Mouse (Mus musculus) 3T3-L1 (cell line): ENCODE measurements around the gene Gm20388.

Experiments used
- DNase-seq: peaks from one replicate; pipeline ENCODE4 v3.0.0-alpha.2; 2015; ENCODE audit warnings: low read depth, low spot score

The Gm20388 gene

GRCm38 (mm10) chr8:119915298-119915697, 4.7 kb downstream of the Gm20388 start:
- DNase-seq = no peak

GRCm38 (mm10) chr8:119916237-119916892, 5.7 kb downstream of the Gm20388 start:
- DNase-seq = no peak

- no peak for DNase-seq
Observed at GRCm38 (mm10) chr8:119917415-119917814, 6.8 kb downstream of the Gm20388 start.

GRCm38 (mm10) chr8:119918155-119918567, 7.5 kb downstream of the Gm20388 start:
- no peak for DNase-seq

GRCm38 (mm10) chr8:119923259-119923658, 12.6 kb downstream of the Gm20388 start:
- DNase-seq = no peak

- no peak for DNase-seq
Observed at GRCm38 (mm10) chr8:119925428-119925827, 14.8 kb downstream of the Gm20388 start.

- DNase-seq = peak; percentile 60
Observed at GRCm38 (mm10) chr8:119926474-119926873, 15.8 kb downstream of the Gm20388 start.

GRCm38 (mm10) chr8:119927422-119928092, 16.9 kb downstream of the Gm20388 start:
- DNase-seq = peak; percentile 65

- no peak for DNase-seq
Observed at GRCm38 (mm10) chr8:119931317-119931716, 20.7 kb downstream of the Gm20388 start.

- DNase-seq = no peak
Observed at GRCm38 (mm10) chr8:119933681-119934080, 23.0 kb downstream of the Gm20388 start.

GRCm38 (mm10) chr8:119935541-119935940, 24.9 kb downstream of the Gm20388 start:
- DNase-seq = no peak

GRCm38 (mm10) chr8:119938481-119938880, 27.8 kb downstream of the Gm20388 start:
- no peak for DNase-seq

- DNase-seq = no peak
Observed at GRCm38 (mm10) chr8:119939336-119939735, 28.7 kb downstream of the Gm20388 start.

GRCm38 (mm10) chr8:119941471-119941870, 30.8 kb downstream of the Gm20388 start:
- DNase-seq = no peak

GRCm38 (mm10) chr8:119943616-119944015, 33.0 kb downstream of the Gm20388 start:
- no peak for DNase-seq

- DNase-seq = peak; percentile 84
Observed at GRCm38 (mm10) chr8:119944096-119944811, 33.6 kb downstream of the Gm20388 start.

- no peak for DNase-seq
Observed at GRCm38 (mm10) chr8:119946326-119946865, 35.8 kb downstream of the Gm20388 start.

- no peak for DNase-seq
Observed at GRCm38 (mm10) chr8:119947653-119948052, 37.0 kb downstream of the Gm20388 start.

- DNase-seq = no peak
Observed at GRCm38 (mm10) chr8:119948340-119948739, 37.7 kb downstream of the Gm20388 start.

GRCm38 (mm10) chr8:119952282-119952681, 41.6 kb downstream of the Gm20388 start:
- no peak for DNase-seq

GRCm38 (mm10) chr8:119952747-119953146, 42.1 kb downstream of the Gm20388 start:
- no peak for DNase-seq

GRCm38 (mm10) chr8:119955333-119955732, 44.7 kb downstream of the Gm20388 start:
- no peak for DNase-seq
